Mouse (Mus musculus) ovary, adult 18-20 months (tissue): Measurements from ENCODE around the gene Ube2v1.
"Not testable (repeated sequence)": the region's sequence is repeated elsewhere in the genome, so short reads cannot be mapped to it uniquely, and the experiment has no call there.

Experiments used
- DNase-seq: peaks from one replicate; pipeline ENCODE4 v3.0.0; 2022; ENCODE audit warnings: low spot score, mixed read lengths

Ube2v1 gene

DNA sequence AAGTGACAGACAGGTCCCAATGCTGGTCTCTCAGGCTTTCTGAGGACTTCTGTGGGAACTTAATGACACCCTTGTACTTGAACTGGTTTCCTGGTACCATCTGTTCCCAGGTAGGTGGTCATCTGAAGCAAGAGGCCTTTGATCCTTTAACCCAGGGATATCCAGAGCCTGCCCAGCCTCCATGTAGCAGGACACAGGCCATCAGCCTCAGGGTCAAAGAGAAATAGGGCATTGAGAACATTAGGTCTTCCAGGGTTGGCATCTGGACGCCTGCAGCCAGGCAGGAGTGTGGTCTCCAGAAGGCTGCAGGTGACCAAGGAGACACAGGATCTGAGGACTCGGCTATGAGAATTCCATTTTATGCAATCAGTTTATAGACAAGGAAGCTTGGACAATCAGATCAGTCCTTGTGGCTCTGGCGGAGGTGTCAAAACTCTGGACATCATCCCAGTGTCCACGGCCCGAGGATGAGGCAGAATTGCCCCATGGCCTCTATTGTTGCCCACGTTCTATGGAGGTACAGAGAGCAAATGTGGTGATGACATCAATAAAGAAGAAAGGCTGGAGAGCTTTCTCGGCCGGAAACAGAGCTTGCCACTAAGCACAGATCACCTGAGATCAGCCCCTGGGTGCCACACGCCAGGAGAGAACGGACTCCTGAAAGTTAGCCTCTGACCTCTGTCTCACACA lies 23.2 kb upstream of the Ube2v1 start:
- DNase-seq: no peak

DNA sequence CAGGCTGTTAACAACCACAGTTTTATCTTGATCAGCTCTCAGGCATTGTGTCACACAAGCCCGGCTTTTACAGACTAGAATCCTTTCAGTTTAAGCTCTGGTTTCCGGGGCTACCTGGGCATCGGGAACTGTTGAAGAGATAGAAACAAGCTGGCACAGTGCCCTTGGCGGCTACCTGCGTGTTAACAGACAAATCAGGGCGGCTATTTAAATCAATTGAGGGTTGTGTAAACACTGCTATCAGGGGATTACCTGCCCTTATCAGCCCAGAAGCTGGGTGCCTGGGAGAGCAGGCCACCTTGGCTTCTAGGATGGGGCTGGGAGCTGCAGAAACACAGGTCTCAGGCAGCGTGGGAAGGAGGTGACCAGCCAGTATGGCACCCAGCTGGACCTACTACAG lies 20.8 kb upstream of the Ube2v1 start:
- DNase-seq: no peak

DNA sequence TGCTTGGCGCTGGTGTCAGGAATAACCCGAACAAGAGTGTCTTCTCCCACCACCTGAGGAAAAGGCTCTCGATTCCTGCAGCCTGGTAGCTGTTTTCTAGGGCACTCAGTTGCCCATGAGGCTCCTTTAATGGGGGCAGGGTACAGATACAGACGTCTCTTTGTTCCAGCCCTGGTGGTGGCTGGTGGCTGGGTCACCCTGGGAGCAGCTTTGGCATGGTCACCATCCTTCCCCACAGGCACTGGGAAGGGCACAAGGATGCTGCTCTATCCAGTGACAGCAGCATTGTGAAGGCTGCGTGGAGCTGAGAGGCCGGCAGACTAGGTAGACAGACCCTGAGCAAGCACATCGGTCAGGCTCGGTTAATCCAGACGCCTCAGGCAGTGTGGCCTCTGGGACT lies 19.7 kb upstream of the Ube2v1 start:
- DNase-seq: no peak

DNA sequence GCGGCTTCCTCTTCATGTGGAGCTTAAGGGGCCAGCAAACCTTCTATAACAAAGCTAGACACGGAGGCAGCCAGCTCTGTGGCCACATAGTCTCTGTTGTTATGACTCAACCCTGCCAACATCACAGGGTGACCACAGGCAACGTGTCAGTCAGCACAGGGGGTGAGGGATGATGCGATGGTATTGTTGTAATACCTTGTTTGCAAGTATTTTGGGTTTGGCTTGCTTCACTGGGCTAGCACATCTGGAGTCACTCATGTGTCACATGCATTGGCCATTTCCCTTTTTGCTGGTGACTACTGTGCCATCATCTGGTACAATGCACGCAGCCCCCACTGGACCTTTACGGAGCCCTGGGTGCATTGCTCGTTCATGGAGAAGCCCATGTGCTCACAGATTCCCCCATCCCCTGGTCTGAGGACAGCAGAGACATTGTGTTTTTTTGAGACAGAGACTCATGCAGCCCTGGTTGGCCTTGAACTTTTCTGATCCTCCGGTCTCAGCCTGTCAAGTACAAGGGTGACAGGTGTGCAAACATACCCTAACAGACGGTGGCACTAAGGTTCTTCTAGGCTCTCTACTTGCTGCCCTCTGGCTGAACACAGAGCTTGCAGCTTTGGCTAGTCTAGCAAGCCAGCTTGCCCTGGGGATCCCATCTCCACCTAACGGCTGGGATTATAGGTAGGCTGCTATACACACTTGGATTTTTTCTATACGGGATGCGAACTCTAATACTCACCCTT lies 17.6 kb upstream of the Ube2v1 start:
- DNase-seq: no peak

DNA sequence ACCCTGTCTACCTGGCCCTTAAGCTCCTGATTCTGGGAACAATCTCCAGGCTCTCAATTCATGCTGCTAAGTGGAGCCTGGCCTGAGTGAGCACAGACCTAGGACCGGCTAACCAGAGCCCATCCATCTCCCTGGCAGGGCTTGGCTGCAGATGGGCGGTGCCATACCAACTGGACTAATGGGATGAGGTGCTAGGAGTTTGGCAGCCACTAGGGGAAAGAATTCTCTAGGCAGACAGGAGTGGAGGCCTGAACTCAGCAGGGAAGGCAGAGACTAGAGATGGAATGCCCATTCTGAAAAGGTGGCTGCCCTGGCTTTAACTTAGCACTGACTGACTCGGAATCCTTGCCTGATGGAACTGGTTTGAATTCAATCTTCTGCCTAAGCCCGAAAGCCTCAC lies 14.5 kb upstream of the Ube2v1 start:
- DNase-seq: no peak

DNA sequence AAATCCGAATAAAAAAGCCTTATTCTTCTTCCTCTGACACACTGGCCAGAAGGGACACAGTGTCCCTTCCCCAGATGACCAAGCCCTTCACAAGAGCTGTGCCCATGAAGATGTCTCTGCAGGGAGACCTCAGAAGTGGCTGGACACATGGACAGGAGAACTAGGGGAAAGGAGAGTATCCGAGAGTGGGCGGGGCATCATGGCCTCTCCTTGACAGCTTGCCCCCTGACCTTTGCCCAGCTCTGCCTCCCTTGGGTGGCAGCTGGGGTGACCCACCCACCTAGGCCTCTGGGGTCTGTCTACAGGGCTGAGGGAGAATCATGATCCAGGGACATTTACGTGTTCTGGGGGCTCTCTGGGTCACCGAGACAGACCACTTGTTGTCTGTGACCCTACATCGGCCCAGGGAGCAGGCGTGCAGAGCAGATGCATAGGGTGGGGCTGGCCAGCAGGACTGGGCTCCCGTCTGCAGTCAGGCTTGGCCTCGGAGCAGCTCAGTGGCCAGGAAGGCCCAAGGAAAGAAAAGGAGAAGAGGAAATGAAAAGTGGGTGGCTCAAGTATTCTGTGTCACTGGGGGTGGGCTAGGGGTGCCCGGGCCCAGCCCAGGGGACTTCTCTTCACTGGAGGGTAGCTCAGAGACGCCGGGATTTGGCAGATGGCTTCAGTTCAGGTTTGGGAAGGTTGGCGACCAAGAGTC lies 11.6 kb upstream of the Ube2v1 start:
- not testable (repeated sequence) for DNase-seq

DNA sequence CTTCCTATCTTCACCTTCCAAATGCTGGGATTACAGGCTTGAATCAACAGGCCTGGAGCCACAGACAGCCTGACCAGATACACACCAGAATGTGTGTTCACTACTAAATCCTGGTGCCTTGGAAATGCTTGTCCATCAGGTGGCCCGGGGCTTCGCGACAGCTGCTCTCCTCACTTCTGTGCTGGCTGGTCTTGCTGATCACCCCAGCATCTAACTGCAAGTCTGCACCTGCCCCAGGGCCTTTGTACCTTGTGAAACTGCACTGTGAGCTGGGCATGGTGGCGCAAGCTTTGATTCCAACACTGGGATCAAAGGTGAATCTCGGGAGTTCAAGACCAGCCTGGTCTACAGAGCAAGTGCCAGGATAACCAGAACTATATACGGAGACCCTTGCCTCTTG lies 10.3 kb upstream of the Ube2v1 start:
- no peak for DNase-seq

DNA sequence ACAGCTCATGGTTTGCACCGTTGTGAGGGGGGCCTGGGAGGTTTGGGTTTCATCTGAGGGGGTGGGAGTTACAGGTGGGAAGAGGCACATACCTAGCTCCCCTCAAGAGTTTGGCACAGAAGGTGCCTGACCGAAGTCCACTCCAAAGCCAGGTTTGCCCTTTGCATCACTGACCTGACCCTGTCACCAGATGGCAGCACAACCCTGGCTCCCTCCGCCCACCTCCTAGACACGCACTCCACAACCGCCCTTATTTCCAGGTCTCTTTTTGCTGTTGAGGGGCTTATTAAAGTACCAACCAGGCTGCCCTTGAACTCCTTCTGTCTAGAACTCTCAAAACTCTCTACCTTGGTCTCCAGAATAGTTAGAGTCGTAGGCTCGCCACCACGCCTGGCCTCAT lies 9.4 kb upstream of the Ube2v1 start:
- DNase-seq: no peak

DNA sequence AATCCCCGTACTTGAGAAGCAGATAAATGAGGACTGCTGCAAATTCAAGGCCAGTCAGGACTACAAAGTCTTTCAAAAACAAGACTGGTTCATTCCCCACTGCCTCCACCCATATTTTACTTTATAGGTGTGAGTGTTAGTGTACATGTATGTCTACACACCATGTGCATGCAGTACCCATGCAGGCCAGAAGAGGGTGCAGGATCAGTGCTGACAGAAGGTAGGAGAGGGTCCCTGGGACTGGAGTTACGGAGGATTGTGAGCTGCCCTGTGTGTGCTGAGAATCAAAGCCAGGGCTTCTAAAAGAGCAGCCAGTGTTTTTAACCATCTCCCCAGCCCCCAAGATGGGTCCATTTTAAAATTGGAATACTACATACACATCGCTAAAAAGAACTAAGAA lies 8.4 kb upstream of the Ube2v1 start:
- no peak for DNase-seq

DNA sequence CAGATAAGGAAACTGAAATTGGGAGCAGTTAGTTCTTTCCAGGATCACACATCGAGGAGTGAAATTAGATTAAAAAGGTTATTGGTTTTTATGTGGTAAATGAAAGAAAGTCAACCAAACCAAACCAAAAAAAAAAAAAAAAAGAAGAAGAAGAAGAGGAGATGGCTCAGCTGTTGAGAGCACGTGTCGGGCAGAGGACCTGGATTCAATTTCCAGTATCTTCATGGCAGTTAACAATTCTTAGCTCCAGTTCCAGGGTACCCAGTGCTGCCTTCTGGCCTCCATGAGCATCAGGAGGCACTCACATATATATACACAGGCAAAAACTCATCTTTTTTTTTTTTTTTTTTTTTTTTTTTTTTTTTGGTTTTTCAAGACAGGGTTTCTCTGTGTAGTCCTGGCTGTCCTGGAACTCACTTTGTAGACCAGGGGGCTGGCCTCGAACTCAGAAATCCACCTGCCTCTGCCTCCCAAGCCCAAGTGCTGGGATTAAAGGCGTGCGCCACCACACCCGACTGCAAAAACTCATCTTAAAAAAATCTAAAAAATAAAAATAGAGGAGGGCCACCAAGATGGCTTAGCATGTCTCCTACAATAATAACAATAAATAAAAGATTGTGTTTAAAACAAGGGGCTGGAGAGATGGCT lies 3.1 kb upstream of the Ube2v1 start:
- DNase-seq: no peak

DNA sequence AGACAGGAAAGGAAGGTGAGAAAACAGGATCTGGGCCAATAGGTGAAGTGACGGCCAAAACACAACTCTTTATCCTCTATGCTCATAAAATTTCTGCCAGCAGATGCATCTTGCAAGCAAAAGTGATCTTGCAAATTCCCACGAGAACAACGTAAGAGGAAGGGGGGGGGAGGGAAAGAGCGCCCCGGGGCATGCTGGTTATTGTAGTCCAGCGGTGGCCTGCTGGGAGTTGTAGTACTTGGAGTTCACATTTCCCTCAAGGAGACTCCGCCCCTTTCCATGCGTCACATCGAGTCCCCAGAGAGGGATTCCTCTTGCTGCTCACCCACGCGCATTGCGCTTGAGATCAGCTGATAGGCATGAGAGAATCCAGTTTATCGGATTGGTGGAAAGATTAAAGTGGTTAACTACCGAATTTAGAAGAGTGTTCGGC lies 2.5 kb upstream of the Ube2v1 start:
- peak; percentile 91 for DNase-seq

DNA sequence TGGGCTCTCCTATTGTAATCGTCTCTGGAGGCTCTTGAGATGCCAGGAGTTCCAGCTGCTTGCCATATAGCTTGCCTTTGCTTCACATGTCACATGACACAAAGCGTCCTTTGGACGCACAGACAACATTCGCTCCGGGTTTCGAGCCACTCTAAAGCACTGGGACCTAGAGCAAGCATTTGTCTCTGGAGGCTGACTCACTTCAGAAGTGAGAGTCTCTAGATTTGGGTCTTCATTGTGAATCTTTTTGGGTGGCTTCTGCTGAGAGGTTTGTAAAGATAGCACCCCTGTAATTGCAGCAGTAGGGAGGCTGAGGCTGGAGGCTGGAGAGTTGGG lies 1.6 kb upstream of the Ube2v1 start:
- DNase-seq: no peak

DNA sequence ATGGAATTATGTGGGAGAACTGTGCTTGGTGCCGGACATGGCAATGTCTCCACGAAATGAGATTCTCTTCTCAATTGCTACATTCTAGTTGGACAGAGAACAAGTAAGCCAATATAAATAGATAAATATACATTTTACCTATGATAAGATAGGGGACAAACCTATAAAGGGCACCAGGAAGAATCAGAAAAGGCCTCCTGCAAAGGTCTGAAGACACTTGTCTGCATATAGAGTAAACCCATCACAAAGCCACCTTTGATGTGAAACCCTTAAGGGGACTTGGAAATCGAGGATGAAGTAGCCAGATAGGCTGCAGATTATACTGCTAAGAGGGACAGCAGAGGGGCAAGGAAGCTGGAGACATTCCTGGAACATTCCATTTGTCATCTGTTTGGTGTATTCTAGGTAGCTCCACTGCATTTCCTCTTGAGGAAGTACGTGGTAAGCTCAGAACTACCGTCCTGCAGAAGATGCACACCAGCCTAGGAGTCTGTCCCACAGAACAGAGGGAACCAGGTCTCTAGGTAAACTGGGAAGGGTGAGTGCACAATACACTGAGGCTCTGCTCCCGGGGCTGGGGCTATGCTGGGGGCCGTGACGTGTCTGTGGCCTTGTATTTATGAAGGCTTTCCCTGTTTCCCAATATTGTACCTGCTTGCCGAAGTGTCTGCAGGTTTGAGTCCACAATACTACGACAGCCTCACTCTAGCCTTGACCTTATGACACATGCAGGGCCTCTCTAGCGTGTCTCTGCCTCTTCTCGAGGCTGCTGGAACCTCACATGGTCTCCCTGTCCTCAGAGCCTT lies 1.0 kb upstream of the Ube2v1 start:
- DNase-seq: no peak

DNA sequence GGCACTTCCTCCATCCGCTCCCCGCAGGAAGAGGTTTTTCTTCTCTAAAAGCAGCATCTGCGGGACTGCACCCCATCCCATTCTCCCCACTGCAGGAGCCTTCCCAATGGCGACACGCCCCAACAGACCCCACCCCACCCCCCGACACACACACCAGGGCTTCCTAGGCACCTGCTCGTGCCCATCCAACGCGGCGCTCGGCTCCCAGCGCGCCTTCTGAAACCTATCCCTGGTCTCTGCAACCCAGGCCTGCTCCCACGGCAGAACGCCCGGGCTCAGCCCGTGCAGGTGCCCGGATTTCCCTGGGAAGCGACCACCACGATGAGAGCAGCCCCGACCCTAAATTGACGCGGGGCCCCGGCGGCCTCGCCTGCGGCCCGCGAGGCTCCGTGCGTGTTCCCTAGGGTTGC lies 709 bp downstream of the Ube2v1 start:
- DNase-seq: no peak

DNA sequence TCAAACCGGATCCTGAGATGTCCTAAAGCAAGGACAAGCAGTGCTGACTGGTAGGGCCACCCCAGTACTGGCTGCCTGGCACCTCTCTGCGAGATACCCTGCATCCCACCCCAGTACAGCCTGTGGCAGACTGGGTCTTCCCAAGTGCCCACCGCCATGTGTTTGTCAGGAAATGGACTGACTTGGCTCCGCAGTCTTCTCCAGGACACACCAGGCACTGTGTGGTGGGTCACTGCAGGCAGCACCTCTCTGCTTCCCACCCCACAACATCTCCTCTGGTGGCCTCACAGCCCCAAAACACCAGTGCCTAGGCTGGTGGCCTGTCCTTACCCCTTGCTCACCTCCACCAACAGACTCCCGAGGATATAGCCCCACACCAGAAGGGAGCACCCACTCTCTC lies 1.5 kb downstream of the Ube2v1 start:
- no peak for DNase-seq

DNA sequence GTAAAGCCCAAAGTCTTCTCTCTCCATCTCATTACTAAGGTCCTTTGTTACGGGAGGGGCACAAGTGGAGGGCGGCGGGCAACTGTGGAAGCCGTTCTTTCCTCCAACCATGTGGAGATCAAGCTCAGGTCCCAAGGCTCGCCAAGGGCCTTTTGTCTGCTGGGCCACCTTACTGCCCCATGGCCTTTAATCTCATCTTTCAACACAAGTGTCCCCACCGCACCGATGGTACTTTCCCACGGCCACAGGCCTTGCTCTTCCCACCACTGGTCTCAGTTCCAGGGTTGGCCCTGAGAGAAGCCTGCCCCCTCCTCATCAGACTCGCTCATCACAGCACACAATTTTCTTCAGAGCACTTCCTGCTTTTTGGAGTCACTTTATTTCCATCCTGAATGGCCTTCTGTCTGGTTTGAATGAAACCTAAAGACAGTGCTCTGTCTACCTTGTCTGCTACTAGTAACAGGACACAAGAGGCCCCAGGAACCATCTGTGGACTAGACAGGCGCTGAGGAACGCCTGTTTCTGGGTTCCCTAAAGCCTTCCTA lies 2.2 kb downstream of the Ube2v1 start:
- no peak for DNase-seq

DNA sequence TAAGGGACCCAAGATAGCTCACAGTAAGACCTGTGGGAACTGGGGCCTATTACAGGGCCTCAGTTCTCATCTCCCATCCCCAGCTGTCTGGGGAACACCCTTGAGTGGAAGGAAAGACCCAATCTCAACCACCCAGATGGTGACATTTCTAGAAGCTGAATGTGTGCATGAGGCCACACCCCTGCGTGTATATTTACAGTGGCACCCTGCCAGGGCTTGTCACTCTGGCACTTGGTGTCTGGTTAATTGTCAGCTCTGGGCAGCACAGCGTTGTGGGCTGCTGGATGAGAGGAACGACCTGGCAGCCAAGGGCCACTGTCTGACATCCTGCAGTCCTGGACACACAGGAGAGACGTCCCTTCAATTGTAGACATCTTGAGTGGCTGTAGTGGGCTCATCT lies 3.0 kb downstream of the Ube2v1 start:
- DNase-seq: no peak

DNA sequence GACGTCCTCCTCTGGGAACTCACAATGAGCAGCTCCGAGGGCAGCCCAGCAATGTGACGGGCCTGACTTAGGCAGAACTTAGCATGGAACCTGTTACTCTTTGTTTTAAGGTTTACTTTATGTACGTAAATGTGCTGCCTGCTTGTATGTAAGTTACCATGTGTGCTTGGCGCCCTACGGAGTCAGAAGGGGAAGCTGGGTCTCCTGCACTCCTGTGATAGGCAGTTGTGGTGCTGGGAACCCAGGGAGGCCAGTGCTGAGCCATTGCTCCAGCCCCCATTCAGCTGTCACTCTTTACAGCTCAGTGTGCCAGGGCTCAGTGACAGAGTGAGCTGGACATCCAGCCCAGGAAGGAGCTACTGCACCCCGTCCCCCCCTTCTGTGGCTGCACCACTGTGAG lies 4.9 kb downstream of the Ube2v1 start:
- no peak for DNase-seq

DNA sequence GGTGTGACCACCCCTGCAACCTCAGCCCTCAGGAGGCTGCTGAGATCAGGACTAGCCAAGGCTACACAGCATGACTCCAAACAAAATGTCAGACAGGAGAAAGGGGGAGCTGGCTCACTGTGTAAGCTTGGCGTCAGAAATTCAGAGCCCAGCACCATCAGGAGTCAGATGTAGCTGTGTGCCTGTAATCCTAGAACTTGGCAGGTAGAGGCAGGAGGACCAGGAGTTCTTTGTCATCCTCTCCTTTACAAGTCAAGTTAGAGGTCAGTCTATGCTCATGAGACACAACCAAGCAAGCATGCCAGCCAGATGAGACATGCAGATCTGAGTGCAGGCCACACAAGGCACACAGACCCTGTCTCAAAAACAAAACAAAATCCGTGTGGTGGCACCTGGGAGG lies 6.2 kb downstream of the Ube2v1 start:
- no peak for DNase-seq

DNA sequence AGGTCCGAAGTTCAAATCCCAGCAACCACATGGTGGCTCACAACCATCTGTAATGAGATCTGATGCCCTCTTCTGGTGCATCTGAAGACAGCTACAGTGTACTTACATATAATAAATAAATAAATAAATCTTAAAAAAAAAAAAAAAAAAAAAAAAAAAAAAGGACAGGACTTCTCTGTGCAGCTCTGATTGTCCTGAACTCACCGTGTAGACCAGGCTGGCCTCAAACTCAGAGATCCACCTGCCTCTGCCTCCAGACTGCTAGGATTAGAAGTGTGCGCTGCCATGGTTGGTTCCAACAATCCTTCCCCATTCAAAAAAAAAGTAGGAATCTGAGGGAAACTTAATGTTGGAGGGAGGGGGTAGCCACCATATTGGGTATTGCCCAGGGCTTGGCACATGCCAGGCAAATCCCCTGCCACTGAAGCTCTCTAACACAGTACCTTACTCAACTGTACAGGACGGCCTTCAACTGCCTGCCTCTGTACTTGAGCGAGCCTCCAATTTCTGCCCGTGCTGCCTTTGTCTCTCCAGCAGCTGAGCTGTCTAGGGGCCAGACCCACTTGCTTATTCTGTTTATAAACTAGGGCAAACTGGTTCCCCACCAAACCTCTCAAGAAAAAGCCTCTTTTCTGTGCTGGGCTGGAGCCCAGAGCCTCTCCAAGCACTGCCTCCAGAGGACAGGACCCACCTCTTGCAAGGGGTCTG lies 7.4 kb downstream of the Ube2v1 start:
- DNase-seq: no peak

DNA sequence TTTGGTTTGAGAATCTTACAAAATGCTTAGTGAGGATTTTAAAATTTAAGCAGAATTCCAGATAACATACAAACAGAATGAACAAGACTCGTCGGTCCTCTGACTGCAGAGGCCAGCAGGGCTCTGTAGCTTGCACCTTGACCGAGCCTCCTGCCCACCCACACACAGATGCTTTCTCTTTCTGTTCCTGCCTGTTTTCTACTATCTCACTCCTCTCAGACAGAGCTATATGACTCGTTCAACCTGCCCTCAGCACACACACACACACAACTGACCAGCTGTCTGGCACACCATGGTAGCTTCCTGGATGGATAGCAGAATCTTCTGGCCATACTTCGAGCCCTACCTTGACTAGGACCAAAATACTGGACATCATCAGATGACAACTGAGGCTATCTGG lies 8.9 kb downstream of the Ube2v1 start:
- DNase-seq: no peak
